Mouse (Mus musculus) kidney, embryonic 16.5 days (tissue): ENCODE measurements around the gene Tbck. TPM values are rescaled to one million over a fixed set of nuclear protein-coding genes. Genes with fewer than 3 reads are reported as not detected.

Experiments used
- ATAC-seq: fragments of 200-750 bp; cut with Nextera tagmentation; 2 replicates; pipeline ENCODE4 v1.8.0; 2017; ENCODE audit warnings: moderate TSS enrichment; ENCODE audit not compliant: low FRiP score, low TSS enrichment
- H3K27ac ChIP-seq: fragments of 300-500 bp; sonication (generic); 2 replicates; pipeline ENCODE4 v1.5.1; 2014; ENCODE audit warnings: low read length
- H3K27me3 ChIP-seq: fragments of 300-500 bp; sonication (generic); 2 replicates; pipeline ENCODE4 v1.6.1; 2014; ENCODE audit warnings: low read length, control low read depth, mixed read lengths; ENCODE audit not compliant: insufficient read depth
- H3K36me3 ChIP-seq: fragments of 300-500 bp; sonication (generic); 2 replicates; pipeline ENCODE4 v1.6.1; 2014; ENCODE audit warnings: low read length, control low read depth, mixed read lengths; ENCODE audit not compliant: insufficient read depth
- H3K4me1 ChIP-seq: fragments of 300-500 bp; sonication (generic); 2 replicates; pipeline ENCODE4 v1.6.1; 2014; ENCODE audit warnings: low read length, control low read depth, mixed read lengths; ENCODE audit not compliant: insufficient read depth
- H3K4me2 ChIP-seq: fragments of 300-500 bp; sonication (generic); replicated peaks from 2 replicates; pipeline ENCODE4 v1.6.1; 2014; ENCODE audit warnings: low read depth, low read length
- H3K4me3 ChIP-seq: fragments of 300-500 bp; sonication (generic); 2 replicates; pipeline ENCODE4 v1.5.1; 2014; ENCODE audit warnings: mild to moderate bottlenecking, low read length
- H3K9ac ChIP-seq: fragments of 300-500 bp; sonication (generic); replicated peaks from 2 replicates; pipeline ENCODE4 v1.6.1; 2014; ENCODE audit warnings: low read length
- H3K9me3 ChIP-seq: fragments of 300-500 bp; sonication (generic); 2 replicates; pipeline ENCODE4 v1.6.1; 2016; ENCODE audit warnings: low read length, control low read depth
- WGBS: fragments of 180-500 bp; shearing (Covaris S2); extraction: QIAGEN DNeasy Blood & Tissue Kit; methylation state at CpG from one replicate; pipeline ENCODE4 v1.1.7; 2014; 5-methylcytosine and 5-hydroxymethylcytosine counted together
- polyA plus RNA-seq: library from polyadenylated mRNA; unstranded; fragments of >200 nt; fragmentation: Nextera tagmentation; extraction: Ambion mirVana; gene quantifications from 2 replicates; pipeline ENCODE4 v1.2.1, GENCODE M21; 2015

Tbck gene
- polyA plus RNA-seq, 1 experiment from 2014 or later: 19.1 TPM

DNA sequence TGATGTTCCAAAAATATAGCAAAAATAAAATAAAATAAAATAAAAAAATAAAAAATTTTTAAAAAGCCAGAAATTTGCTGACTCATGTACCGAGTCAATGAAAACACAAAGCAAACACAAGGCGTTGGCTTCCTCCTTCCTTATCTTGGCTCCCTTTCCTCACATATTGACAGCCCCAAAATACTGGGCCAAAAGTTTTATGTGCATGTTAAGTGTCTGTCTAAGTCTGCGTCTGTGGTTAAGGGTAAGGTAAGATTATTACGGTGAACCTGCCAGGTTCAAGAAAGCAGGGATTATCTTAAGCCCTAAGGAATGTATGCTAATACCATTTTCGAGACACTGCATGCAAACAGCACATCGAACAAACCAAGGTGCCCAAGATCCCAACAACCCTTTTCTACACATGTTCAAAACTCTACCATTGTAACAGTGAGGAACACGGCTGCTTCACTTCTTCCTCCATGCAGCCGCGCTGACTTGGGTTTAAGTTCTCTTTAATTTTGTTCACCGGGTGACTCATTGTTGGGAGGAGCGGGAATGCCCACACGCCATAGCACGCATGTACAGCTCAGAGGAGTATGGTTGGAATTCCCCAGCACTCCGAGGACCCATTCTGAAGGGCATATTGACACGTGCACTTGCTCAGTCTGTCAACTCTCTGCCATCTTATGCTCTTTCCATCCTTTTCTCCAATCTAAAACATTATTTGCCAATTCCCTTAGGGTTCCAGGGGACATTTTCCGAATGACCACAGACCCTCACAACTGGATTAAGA is 203.3 kb downstream of the Tbck start:
- 90% methylated on average over 16 of the region's 16 CpGs for WGBS
- no peak overlapping the region for H3K9ac ChIP-seq
- ATAC-seq: no peak

More for the DNA sequence above, 203.3 kb downstream of the Tbck start:
- H3K9me3 ChIP-seq: no peaks in the 10 kb centered on the region
- no peaks in the 10 kb centered on the region for H3K27me3 ChIP-seq
- no peak overlapping the region for H3K27ac ChIP-seq
- H3K4me3 ChIP-seq: no peak overlapping the region
- peaks cover 13% of the 10 kb centered on the region for H3K36me3 ChIP-seq
- H3K4me2 ChIP-seq: no peak overlapping the region
- 0 out of 2 replicates have a peak, but pooled peaks cover 3% of the 10 kb centered on the region for H3K4me1 ChIP-seq

Other genes starting within 250 kb of the Tbck start
- 1.4 and 1.9 TPM in 2 replicates for gene Gimd1, start 54.3 kb upstream of the Tbck start, polyA plus RNA-seq
- 70.6 and 72.6 TPM in 2 replicates for gene Aimp1, start 226 bp downstream of the Tbck start, polyA plus RNA-seq